Mouse (Mus musculus) hindbrain, embryonic 16.5 days (tissue): Measurements from ENCODE around the gene Susd1. TPM values are rescaled to one million over a fixed set of nuclear protein-coding genes. Genes with fewer than 3 reads are reported as not detected.

Source experiments
- ATAC-seq: fragments of 200-750 bp; cut with Nextera tagmentation; 2 replicates; pipeline ENCODE4 v1.8.0; 2017; ENCODE audit warnings: moderate TSS enrichment, moderate library complexity
- H3K27ac ChIP-seq: fragments of 300-500 bp; sonication (generic); 2 replicates; pipeline ENCODE4 v1.5.1; 2014; ENCODE audit warnings: low read depth, mild to moderate bottlenecking, control low read depth, low read length, moderate library complexity
- H3K27me3 ChIP-seq: fragments of 300-500 bp; sonication (generic); replicated peaks from 2 replicates; pipeline ENCODE4 v1.6.1; 2014; ENCODE audit warnings: low read length; ENCODE audit not compliant: control insufficient read depth, insufficient read depth
- H3K36me3 ChIP-seq: fragments of 300-500 bp; sonication (generic); 2 replicates; pipeline ENCODE4 v1.6.1; 2014; ENCODE audit warnings: mild to moderate bottlenecking, low read length, moderate library complexity, mixed read lengths; ENCODE audit not compliant: control insufficient read depth, insufficient read depth
- H3K4me1 ChIP-seq: fragments of 300-500 bp; sonication (generic); 2 replicates; pipeline ENCODE4 v1.6.1; 2014; ENCODE audit warnings: low read depth, low read length; ENCODE audit not compliant: control insufficient read depth, insufficient read depth
- H3K4me2 ChIP-seq: fragments of 300-500 bp; sonication (generic); 2 replicates; pipeline ENCODE4 v1.6.1; 2014; ENCODE audit warnings: mild to moderate bottlenecking, low read length, control low read depth, moderate library complexity
- H3K4me3 ChIP-seq: fragments of 300-500 bp; sonication (generic); 2 replicates; pipeline ENCODE4 v1.5.1; 2014; ENCODE audit warnings: mild to moderate bottlenecking, low read length, control low read depth, moderate library complexity
- H3K9ac ChIP-seq: fragments of 300-500 bp; sonication (generic); 2 replicates; pipeline ENCODE4 v1.6.1; 2014; ENCODE audit warnings: low read depth, mild to moderate bottlenecking, control low read depth, low read length, moderate library complexity
- H3K9me3 ChIP-seq: fragments of 300-500 bp; sonication (generic); 2 replicates; pipeline ENCODE4 v1.6.1; 2014; ENCODE audit warnings: mild to moderate bottlenecking, low read length, moderate library complexity; ENCODE audit not compliant: control insufficient read depth
- WGBS: fragments of 180-500 bp; shearing (Covaris S2); extraction: QIAGEN DNeasy Blood & Tissue Kit; methylation state at CpG from one replicate; pipeline ENCODE4 v1.1.7; 2014; 5-methylcytosine and 5-hydroxymethylcytosine counted together
- polyA plus RNA-seq: library from polyadenylated mRNA; unstranded; fragments of >200 nt; fragmentation: Nextera tagmentation; extraction: Ambion mirVana; gene quantifications from 2 replicates; pipeline ENCODE4 v1.2.1, GENCODE M21; 2015

Susd1 gene
- polyA plus RNA-seq, 1 experiment from 2014 or later, result 2.1 TPM

GRCm38 (mm10) chr4:59394155-59394554, 44.3 kb downstream of the Susd1 start:
- H3K27ac ChIP-seq, result no peak overlapping the region
- no peaks in the 10 kb centered on the region for H3K4me1 ChIP-seq
- no peaks in the 10 kb centered on the region for H3K27me3 ChIP-seq
- no peaks in the 10 kb centered on the region for H3K36me3 ChIP-seq
- no peaks in the 10 kb centered on the region; the same call in 1 of the 2 replicates for H3K9me3 ChIP-seq
- no peak overlapping the region for H3K4me3 ChIP-seq
- 96% methylated on average over 2 of the region's 2 CpGs for WGBS
- no peak overlapping the region for H3K4me2 ChIP-seq
- no peak for ATAC-seq
- H3K9ac ChIP-seq, result no peak overlapping the region

GRCm38 (mm10) chr4:59388447-59389030, 49.9 kb downstream of the Susd1 start:
- peak; percentile 78 for ATAC-seq
- WGBS, result 15% methylated on average over 13 of the region's 13 CpGs
- Histone ChIP-seq H3K36me3 (no peaks in the 10 kb centered on the region), H3K4me1 (peaks cover 11% of the 10 kb centered on the region), H3K9me3 (no peaks in the 10 kb centered on the region; the same call in 1 of the 2 replicates), H3K27me3 (no peaks in the 10 kb centered on the region), H3K4me3 (peak overlapping the region; percentile 22), H3K27ac (peak overlapping the region; percentile 48; the same call in 1 of the 2 replicates), H3K9ac (peak overlapping the region; percentile 41), H3K4me2 (peak overlapping the region; percentile 46)

- H3K4me2 ChIP-seq, result no peak overlapping the region; the same call in 1 of the 2 replicates
- 61% methylated on average over 13 of the region's 13 CpGs for WGBS
- H3K9ac ChIP-seq, result no peak overlapping the region
Measured at GRCm38 (mm10) chr4:59387387-59388210, 50.8 kb downstream of the Susd1 start.

GRCm38 (mm10) chr4:59385254-59385895, 53.1 kb downstream of the Susd1 start:
- H3K4me2 ChIP-seq, result no peak overlapping the region
- H3K36me3 ChIP-seq, result no peaks in the 10 kb centered on the region
- no peak overlapping the region for H3K27ac ChIP-seq
- H3K4me1 ChIP-seq, result peaks cover 11% of the 10 kb centered on the region
- 84% methylated on average over 10 of the region's 10 CpGs for WGBS
- H3K9ac ChIP-seq, result no peak overlapping the region
- no peaks in the 10 kb centered on the region for H3K27me3 ChIP-seq
- no peaks in the 10 kb centered on the region for H3K9me3 ChIP-seq
- ATAC-seq, result no peak
- H3K4me3 ChIP-seq, result no peak overlapping the region

More at GRCm38 (mm10) chr4:59387387-59388210, 50.8 kb downstream of the Susd1 start:
- H3K9me3 ChIP-seq, result no peaks in the 10 kb centered on the region
- H3K4me3 ChIP-seq, result no peak overlapping the region
- H3K36me3 ChIP-seq, result no peaks in the 10 kb centered on the region
- H3K4me1 ChIP-seq, result peaks cover 11% of the 10 kb centered on the region
- ATAC-seq, result no peak
- no peaks in the 10 kb centered on the region for H3K27me3 ChIP-seq
- no peak overlapping the region for H3K27ac ChIP-seq

- Histone ChIP-seq H3K27ac (no peak overlapping the region), H3K36me3 (no peaks in the 10 kb centered on the region), H3K4me3 (no peak overlapping the region), H3K4me1 (peaks cover 8% of the 10 kb centered on the region), H3K9me3 (no peaks in the 10 kb centered on the region), H3K9ac (no peak overlapping the region), H3K27me3 (no peaks in the 10 kb centered on the region), H3K4me2 (no peak overlapping the region)
- 61% methylated on average over 3 of the region's 3 CpGs for WGBS
- ATAC-seq, result no peak
Measured at GRCm38 (mm10) chr4:59383791-59384190, 54.6 kb downstream of the Susd1 start.

GRCm38 (mm10) chr4:59382131-59382530, 56.3 kb downstream of the Susd1 start:
- Histone ChIP-seq H3K9ac (no peak overlapping the region; the same call in 1 of the 2 replicates), H3K4me3 (no peak overlapping the region), H3K4me2 (peak overlapping the region; percentile 40), H3K27ac (no peak overlapping the region), H3K27me3 (no peaks in the 10 kb centered on the region), H3K36me3 (no peaks in the 10 kb centered on the region), H3K4me1 (no peaks in the 10 kb centered on the region), H3K9me3 (no peaks in the 10 kb centered on the region)
- no peak for ATAC-seq
- 25% methylated on average over 12 of the region's 12 CpGs for WGBS

- no peaks in the 10 kb centered on the region for H3K4me1 ChIP-seq
- no peak overlapping the region for H3K27ac ChIP-seq
- H3K36me3 ChIP-seq, result no peaks in the 10 kb centered on the region
- H3K9ac ChIP-seq, result no peak overlapping the region
- H3K4me3 ChIP-seq, result no peak overlapping the region
- no peaks in the 10 kb centered on the region for H3K27me3 ChIP-seq
- peak; percentile 85 for ATAC-seq
- H3K4me2 ChIP-seq, result no peak overlapping the region
- WGBS, result 65% methylated on average over 13 of the region's 13 CpGs
- H3K9me3 ChIP-seq, result no peaks in the 10 kb centered on the region
Measured at GRCm38 (mm10) chr4:59381007-59381743, 57.3 kb downstream of the Susd1 start.

- no peak for ATAC-seq
- H3K27ac ChIP-seq, result no peak overlapping the region
- no peaks in the 10 kb centered on the region for H3K27me3 ChIP-seq
- no peak overlapping the region for H3K9ac ChIP-seq
- H3K36me3 ChIP-seq, result no peaks in the 10 kb centered on the region
- H3K4me2 ChIP-seq, result no peak overlapping the region
- WGBS, result 86% methylated on average over 4 of the region's 4 CpGs
- no peak overlapping the region for H3K4me3 ChIP-seq
- no peaks in the 10 kb centered on the region for H3K9me3 ChIP-seq
- no peaks in the 10 kb centered on the region for H3K4me1 ChIP-seq
Measured at GRCm38 (mm10) chr4:59380478-59380877, 58.0 kb downstream of the Susd1 start.
